Mouse (Mus musculus) limb, embryonic 12.5 days (tissue): ENCODE measurements around the gene Zswim4. TPM values are rescaled to one million over a fixed set of nuclear protein-coding genes. Genes with fewer than 3 reads are reported as not detected.

Experiments
- ATAC-seq: fragments of 200-750 bp; cut with Nextera tagmentation; 2 replicates; pipeline ENCODE4 v1.8.0; 2017; ENCODE audit warnings: low read depth, moderate TSS enrichment; ENCODE audit not compliant: insufficient number of reproducible peaks, insufficient read depth, low FRiP score, low TSS enrichment
- H3K27ac ChIP-seq: fragments of 300-500 bp; sonication (generic); 2 replicates; pipeline ENCODE4 v1.5.1; 2016; ENCODE audit warnings: mild to moderate bottlenecking, moderate library complexity
- H3K27me3 ChIP-seq: fragments of 300-500 bp; sonication (generic); 2 replicates; pipeline ENCODE4 v1.6.1; 2016; ENCODE audit warnings: mild to moderate bottlenecking, moderate library complexity
- H3K36me3 ChIP-seq: fragments of 300-500 bp; sonication (generic); 2 replicates; pipeline ENCODE4 v1.6.1; 2016; ENCODE audit warnings: mild to moderate bottlenecking, moderate library complexity
- H3K4me1 ChIP-seq: fragments of 300-500 bp; sonication (generic); replicated peaks from 2 replicates; pipeline ENCODE4 v1.6.1; 2016
- H3K4me2 ChIP-seq: fragments of 300-500 bp; sonication (generic); 2 replicates; pipeline ENCODE4 v1.6.1; 2016; ENCODE audit warnings: mild to moderate bottlenecking, moderate library complexity
- H3K4me3 ChIP-seq: fragments of 300-500 bp; sonication (generic); replicated peaks from 2 replicates; pipeline ENCODE4 v1.5.1; 2016; ENCODE audit warnings: mild to moderate bottlenecking
- H3K9ac ChIP-seq: fragments of 300-500 bp; sonication (generic); replicated peaks from 2 replicates; pipeline ENCODE4 v1.6.1; 2016; ENCODE audit warnings: mild to moderate bottlenecking, moderate library complexity
- H3K9me3 ChIP-seq: fragments of 300-500 bp; sonication (generic); 2 replicates; pipeline ENCODE4 v1.6.1; 2016; ENCODE audit warnings: mild to moderate bottlenecking, moderate library complexity
- WGBS: fragments of 180-500 bp; shearing (Covaris S2); methylation state at CpG from one replicate; pipeline ENCODE4 v1.1.7; 2016; 5-methylcytosine and 5-hydroxymethylcytosine counted together
- polyA plus RNA-seq: library from polyadenylated mRNA; unstranded; fragments of >200 nt; fragmentation: Nextera tagmentation; extraction: Ambion mirVana; gene quantifications from 2 replicates; pipeline ENCODE4 v1.2.1, GENCODE M21; 2016

The Zswim4 gene
- polyA plus RNA-seq, 1 experiment from 2014 or later = 33.1 TPM

DNA sequence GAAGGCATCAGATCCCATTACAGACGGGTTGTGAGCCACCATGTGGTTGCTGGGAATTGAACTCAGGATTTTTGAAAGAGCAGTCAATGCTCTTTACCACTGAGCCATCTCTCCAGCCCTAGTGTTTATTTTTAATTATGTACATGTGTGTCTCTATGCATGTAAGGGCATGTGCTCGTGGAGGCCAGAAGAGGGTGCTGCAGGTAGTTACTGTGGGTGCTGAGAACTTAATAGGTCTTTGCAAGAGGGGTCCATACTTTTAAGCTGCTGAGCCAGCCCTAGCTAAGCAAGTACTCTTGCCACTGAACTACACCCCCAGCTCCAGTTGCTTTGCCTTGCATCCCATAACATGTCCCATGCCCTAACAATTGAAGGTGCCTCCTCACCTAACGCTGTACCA is 19.0 kb upstream of the Zswim4 start:
- H3K4me3 ChIP-seq = peak overlapping the region; percentile 69
- peaks cover 75% of the 10 kb centered on the region for H3K36me3 ChIP-seq
- no peaks in the 10 kb centered on the region for H3K9me3 ChIP-seq
- 78% methylated on average over 3 of the region's 3 CpGs for WGBS
- H3K4me2 ChIP-seq = peak overlapping the region; percentile 85
- H3K27ac ChIP-seq = 0 out of 2 replicates have a peak overlapping the region, but pooled peaks have one; percentile 91
- H3K27me3 ChIP-seq = no peaks in the 10 kb centered on the region
- H3K9ac ChIP-seq = no peak overlapping the region
- no peak for ATAC-seq
- peaks cover 16% of the 10 kb centered on the region for H3K4me1 ChIP-seq

DNA sequence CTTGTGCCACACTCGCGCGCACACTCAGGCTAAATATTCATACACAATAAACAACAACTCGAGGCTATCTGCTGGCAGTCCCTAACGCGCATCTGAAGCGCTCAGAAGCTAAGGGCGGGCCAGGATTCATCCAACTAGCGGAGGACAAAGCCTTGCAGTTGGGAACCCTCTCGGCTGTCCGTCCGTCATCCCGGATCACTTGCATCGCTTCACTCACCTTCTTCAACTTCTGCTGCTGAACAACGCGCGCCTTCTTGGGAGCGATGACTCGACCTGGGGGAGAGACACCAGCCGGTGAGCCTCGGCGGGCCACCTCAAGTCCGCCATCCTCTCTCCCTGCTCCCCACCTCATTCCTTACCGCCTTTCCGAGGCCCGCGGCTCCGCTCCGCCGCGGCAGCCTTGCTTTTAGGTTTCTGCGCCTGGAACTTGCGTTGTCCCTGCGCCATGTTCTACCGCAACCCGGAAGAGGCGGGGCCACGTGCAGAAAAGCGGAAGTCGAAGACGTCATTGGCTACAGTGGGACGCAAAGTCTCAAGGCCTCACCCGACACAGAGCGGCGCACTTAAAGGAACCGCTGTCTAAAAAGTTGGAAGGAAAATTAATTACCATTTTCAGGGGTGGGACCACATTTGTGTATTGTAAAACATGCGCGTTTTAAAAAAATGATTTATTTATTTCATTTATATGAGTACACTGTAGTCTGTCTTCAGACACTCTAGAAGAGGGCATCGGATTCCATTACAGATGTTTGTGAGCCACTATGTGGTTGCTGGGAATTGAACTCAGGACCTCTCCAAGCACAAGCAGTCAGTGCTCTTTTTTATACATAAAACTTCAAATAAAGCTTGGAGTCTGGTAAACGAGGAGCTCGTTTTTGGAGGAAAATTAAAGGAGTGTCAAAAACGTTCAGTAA is 12.7 kb upstream of the Zswim4 start, which contains the start of gene D8Ertd738e:
D8Ertd738e (minus strand) TSS at position 463 of the 914 bp plus-strand sequence.
- Histone ChIP-seq H3K27ac (peak within 1 kb of the TSS; percentile 78), H3K27me3 (no peaks in the 10 kb centered on the region), H3K9ac (peak within 1 kb of the TSS; percentile 86), H3K4me3 (peak within 1 kb of the TSS; percentile 86), H3K9me3 (no peaks in the 10 kb centered on the region), H3K36me3 (peaks cover 79% of the 10 kb centered on the region), H3K4me2 (peak within 1 kb of the TSS; percentile 76), H3K4me1 (0 out of 2 replicates have a peak, but pooled peaks cover 3% of the 10 kb centered on the region)
- WGBS = 4% methylated on average over 52 of the region's 52 CpGs
- ATAC-seq = peak; percentile 90

DNA sequence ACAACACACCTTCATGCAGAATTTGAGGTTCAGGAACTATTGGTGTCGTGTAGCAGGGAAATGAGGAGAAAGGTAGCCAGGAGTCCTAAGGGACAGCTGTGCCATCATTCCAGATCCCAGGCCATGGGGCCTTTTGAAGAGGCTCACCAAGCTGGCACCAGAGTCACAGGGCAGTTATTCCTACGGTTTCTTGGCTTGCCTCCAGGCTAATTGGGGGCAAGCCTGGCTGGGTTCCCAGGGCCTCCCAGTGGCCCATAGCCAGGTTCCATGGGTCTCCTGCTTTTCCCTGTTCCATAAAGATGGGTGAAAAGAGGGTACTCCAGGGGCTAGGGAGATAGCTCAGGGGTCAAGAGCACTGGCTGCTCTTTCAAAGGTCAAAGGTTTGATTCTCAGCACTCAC is 5.0 kb upstream of the Zswim4 start:
- Histone ChIP-seq H3K27me3 (no peaks in the 10 kb centered on the region), H3K9ac (no peak overlapping the region), H3K9me3 (no peaks in the 10 kb centered on the region), H3K36me3 (peaks cover 35% of the 10 kb centered on the region), H3K4me3 (no peak overlapping the region), H3K27ac (no peak overlapping the region), H3K4me2 (no peak overlapping the region), H3K4me1 (peaks cover 6% of the 10 kb centered on the region)
- WGBS = 60% methylated on average over 2 of the region's 2 CpGs
- ATAC-seq = no peak

DNA sequence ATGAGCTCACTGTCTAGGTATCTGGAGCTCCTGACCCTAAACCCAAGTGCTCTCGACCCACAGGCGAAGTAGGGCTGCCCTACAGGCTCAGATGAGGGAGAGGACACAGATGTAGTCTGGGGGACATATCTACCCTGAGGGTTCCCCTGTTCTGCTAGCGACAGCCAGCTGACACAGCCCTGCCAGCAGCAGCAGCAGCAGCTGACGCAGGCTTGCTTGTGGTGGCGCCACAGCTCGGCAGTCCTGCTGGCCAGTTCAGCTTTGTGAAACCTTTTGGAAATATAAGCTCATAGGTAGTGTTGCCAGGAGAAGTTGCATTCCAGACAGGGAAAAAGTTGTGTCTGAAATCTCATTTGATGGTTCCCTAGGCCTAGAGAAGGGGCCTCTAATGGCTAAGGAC is 4.3 kb upstream of the Zswim4 start:
- H3K36me3 ChIP-seq = peaks cover 28% of the 10 kb centered on the region
- ATAC-seq = no peak
- no peak overlapping the region for H3K4me2 ChIP-seq
- no peaks in the 10 kb centered on the region for H3K9me3 ChIP-seq
- H3K4me3 ChIP-seq = no peak overlapping the region
- 60% methylated on average over 6 of the region's 6 CpGs for WGBS
- H3K27me3 ChIP-seq = no peaks in the 10 kb centered on the region
- no peak overlapping the region; the same call in 1 of the 2 replicates for H3K27ac ChIP-seq
- H3K4me1 ChIP-seq = peaks cover 6% of the 10 kb centered on the region
- H3K9ac ChIP-seq = no peak overlapping the region

DNA sequence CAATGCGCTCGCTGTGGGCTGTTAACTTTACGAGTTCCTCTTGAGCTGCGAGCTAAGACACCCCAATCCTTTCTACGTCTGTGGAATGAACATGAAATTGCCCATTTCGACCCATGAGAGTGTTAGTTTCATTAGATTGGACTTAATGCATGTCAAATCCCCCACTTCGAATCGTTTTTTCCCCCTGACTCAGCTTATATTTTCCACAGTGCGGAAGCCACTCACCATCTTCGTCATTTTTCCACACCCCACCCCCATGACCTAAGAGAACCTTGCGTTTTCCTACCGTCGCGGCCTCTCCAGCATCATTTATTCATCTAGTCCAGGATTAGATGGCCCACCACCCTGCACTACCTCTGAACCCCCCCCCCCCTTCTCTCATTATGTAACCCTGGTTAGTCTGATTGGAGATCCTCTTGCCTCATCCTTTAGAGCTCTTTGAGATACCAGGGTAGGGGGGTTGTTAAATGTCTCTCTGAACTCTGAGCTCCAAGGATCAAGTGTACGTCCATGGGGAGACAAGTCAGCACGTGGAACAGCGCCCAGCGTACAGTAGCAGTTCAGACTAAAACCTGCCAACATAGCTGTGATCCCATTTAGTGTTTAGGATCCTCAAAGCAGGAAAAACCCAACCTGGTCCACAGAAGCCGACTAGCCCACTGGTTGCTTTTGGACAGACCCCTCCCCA is 831 bp upstream of the Zswim4 start:
- Histone ChIP-seq H3K36me3 (peaks cover 22% of the 10 kb centered on the region), H3K4me1 (peaks cover 22% of the 10 kb centered on the region), H3K9me3 (no peaks in the 10 kb centered on the region), H3K9ac (peak overlapping the region; percentile 61), H3K4me3 (peak overlapping the region; percentile 54), H3K27ac (peak overlapping the region; percentile 90), H3K27me3 (no peaks in the 10 kb centered on the region), H3K4me2 (peak overlapping the region; percentile 65)
- 22% methylated on average over 19 of the region's 19 CpGs for WGBS
- no peak for ATAC-seq

DNA sequence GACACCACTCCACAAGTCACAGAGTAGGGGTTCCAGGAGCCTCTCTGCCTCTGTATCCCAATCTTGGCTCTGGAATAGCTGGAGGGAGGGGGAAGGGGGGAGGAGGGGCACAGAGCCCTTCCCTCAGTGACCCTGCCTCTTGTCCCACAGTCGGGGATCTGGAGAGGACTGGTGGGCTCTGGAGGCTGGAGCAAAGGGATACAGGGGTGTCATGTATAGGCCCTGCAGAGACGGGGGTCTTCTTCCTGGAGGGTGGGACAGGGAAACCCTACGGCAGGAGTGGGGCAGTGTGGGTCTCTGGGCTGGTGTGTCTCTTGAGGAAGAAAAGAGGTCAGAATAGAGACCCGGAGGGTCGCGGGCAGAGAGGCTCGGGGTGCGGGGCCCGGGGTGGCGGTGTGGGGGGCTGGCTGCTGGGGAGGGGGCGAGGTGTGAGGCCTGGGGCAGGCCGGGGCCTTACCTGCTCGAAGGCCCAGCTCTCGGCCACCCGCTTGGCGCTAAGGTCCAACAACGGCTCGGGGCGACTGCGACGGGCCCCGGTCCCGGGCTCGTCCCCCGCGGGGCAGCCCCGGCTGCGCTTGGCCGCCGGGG is 351 bp downstream of the Zswim4 start:
- WGBS = 2% methylated on average over 30 of the region's 30 CpGs
- Histone ChIP-seq H3K4me3 (peak overlapping the region; percentile 96), H3K36me3 (peaks cover 34% of the 10 kb centered on the region), H3K9ac (peak overlapping the region; percentile 95), H3K4me1 (peaks cover 22% of the 10 kb centered on the region), H3K27me3 (no peaks in the 10 kb centered on the region), H3K9me3 (no peaks in the 10 kb centered on the region), H3K4me2 (peak overlapping the region; percentile 91), H3K27ac (peak overlapping the region; percentile 56)
- peak; percentile 27 for ATAC-seq

DNA sequence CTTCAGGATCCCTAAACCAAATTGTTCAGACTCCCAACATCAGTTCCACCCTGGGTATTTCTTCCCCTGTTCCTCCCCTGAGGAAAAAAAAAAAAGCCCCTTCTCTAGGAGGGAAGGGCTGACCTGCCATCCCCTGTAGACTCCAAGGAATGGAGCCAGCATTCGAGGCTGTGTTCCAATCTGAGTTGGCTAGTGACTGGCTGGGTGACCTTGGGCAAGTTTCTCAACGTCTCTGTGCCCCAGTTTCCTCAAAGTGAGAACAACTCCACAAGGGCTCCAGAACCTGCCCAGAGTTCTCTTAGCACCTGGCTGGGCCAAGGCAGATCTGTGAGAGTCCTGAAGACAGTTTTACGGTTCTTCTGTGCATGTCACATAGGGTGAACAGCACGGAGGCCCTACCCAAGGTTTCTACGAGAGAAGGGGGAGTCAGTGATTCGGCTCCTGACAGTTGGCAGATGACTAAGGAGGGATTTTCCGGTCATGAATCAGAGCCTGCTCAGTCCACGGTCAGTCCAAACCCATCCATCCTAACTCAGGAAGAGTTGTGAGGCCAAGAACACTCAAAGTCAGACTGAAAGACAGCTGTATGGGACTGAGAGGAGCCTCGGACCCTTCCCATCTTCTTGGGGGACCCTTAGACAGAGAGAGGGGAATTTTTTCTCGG is 977 bp downstream of the Zswim4 start:
- 32% methylated on average over 10 of the region's 10 CpGs for WGBS
- Histone ChIP-seq H3K4me2 (peak overlapping the region; percentile 91), H3K4me3 (peak overlapping the region; percentile 96), H3K27ac (peak overlapping the region; percentile 56; the same call in 1 of the 2 replicates), H3K27me3 (no peaks in the 10 kb centered on the region), H3K9me3 (no peaks in the 10 kb centered on the region), H3K36me3 (peaks cover 40% of the 10 kb centered on the region), H3K4me1 (peaks cover 22% of the 10 kb centered on the region), H3K9ac (peak overlapping the region; percentile 95)
- ATAC-seq = no peak

DNA sequence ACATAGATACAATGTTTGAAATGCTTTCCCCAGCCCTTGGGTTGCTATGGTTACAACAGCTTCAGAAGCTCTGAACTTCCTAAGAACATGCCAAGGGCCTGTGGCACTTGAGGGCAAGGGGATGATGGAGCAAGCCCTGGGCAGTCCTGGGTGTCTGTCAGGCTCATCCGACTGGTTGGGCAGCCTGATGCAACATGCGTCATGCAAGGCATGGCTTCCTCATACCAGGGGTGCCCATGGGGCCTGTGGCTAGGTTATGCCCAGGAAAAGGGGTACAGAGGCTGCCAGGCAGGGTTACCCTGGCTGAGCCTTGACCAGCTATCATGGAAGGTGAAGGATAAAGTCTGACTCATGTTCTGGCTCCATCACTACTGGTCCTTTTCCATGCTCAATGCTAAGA is 3.8 kb downstream of the Zswim4 start:
- peaks cover 69% of the 10 kb centered on the region for H3K36me3 ChIP-seq
- no peak for ATAC-seq
- H3K9me3 ChIP-seq = no peaks in the 10 kb centered on the region
- H3K4me3 ChIP-seq = no peak overlapping the region
- H3K9ac ChIP-seq = no peak overlapping the region
- no peak overlapping the region for H3K27ac ChIP-seq
- H3K27me3 ChIP-seq = no peaks in the 10 kb centered on the region
- H3K4me1 ChIP-seq = peaks cover 22% of the 10 kb centered on the region
- 83% methylated on average over 2 of the region's 2 CpGs for WGBS
- H3K4me2 ChIP-seq = no peak overlapping the region

DNA sequence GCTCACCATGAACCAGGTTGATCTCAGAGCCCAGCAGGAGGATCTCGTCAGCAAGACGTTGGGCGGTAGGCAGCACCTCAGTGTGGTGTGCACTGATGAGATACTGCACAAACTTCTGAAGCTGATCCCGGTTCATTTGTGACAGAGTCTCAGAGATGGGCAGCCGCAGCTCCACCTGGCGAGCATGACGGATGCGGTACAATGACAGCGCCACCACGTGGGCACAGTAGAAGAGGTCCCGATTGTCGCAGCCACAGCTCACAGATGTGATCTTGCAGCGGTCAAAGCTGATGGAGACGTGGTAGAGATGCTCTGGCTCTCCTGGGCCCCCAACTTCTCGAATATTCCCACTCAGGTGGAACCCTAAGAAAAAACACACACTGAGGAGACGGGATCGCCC is 6.1 kb downstream of the Zswim4 start:
- ATAC-seq = no peak
- Histone ChIP-seq H3K36me3 (peaks cover 92% of the 10 kb centered on the region), H3K4me2 (no peak overlapping the region), H3K9ac (no peak overlapping the region), H3K4me3 (no peak overlapping the region), H3K9me3 (no peaks in the 10 kb centered on the region), H3K27ac (no peak overlapping the region), H3K27me3 (no peaks in the 10 kb centered on the region), H3K4me1 (peaks cover 12% of the 10 kb centered on the region)
- WGBS = 84% methylated on average over 17 of the region's 17 CpGs

DNA sequence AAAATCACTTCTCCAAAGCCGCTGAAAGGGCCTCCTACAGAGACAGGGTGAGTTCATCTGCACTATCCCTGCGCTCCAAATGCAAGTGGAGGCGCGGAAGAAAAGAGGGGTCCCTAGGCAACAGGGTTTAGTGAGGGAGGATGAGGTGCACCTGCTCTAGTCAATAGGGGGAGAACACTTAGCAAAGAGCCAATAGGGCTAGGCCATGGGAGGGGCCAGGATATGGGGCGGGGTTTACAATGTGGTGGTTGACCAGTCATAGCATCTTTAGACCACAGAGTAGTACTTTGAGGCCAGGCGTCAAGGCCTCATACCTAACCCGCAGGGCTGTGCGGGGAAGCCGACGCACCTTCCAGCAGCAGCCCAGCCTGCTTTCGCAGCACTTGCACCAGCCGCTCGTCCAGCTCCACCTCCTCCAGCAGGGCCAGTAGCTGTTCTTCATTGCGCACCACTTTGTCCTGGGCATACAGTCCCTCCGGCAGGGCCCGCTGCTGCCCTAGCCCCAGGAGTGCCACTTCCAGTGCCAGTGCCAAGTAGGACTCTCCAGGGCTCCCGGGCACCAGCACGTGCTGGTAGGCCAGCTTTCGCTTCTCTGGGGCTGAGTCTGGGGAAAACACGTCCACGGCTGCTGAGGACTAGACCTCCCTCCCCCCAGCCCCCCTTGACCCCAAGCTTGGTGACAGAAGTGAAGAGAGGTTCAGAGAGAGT is 13.4 kb downstream of the Zswim4 start:
- Histone ChIP-seq H3K4me3 (no peak overlapping the region), H3K4me1 (no peaks in the 10 kb centered on the region), H3K4me2 (no peak overlapping the region), H3K36me3 (peaks cover 97% of the 10 kb centered on the region), H3K9ac (no peak overlapping the region), H3K9me3 (no peaks in the 10 kb centered on the region), H3K27ac (no peak overlapping the region), H3K27me3 (no peaks in the 10 kb centered on the region)
- no peak for ATAC-seq
- WGBS = 83% methylated on average over 21 of the region's 21 CpGs
